Mouse (Mus musculus): ENCODE measurements around the gene Snx29. TPM values are rescaled to one million over a fixed set of nuclear protein-coding genes. Genes with fewer than 3 reads are reported as not detected.
A peak's percentile ranks its signal among the peaks of the same experiment; 100 is the strongest.
"Not testable (repeated sequence)": the region's sequence is repeated elsewhere in the genome, so short reads cannot be mapped to it uniquely, and the experiment has no call there.

Snx29 gene
- total and polyA plus RNA-seq, 3 experiments = 6.5 to 19.4 (median 16.8) TPM

DNA sequence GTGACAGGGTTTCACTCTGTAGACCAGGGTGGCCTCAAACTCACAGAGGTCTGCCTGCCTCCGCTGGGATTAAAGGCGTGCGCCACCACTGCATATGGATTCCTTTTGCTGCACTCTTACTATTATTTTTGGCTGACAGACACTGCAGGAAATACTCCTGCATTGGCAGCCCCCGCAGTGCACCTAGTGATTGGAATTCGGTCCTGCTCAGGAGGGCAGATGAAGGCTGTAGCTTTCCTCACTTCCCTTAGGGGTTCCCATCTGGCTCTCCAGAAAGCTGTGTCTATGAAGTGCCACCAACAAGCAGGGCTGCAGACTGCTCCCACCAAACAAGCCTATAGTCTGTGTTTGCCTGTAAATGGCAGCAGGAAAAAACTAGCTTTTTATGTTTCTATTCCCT, 215.0 kb downstream of the Snx29 start:
- no peak for DNase-seq

DNA sequence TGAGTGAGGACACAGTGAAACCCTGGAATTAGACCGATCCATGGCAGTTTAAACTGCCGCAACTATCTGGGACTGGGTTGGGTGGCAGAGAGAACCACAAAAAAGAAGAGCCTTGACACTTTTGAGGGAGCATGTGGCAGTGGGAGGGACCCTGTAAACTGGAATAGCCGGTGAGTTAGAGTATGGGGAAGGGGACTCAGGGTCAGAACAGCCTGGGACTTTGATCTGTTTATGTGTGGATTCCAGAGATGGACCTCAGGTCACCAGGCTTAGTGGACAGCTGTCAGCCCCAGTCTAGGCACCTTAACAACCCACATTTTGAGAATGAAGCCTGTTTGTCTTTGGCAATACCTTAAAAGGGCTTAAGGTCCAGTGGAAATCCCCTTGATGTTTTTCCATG, 215.5 kb downstream of the Snx29 start:
- no peak for DNase-seq

DNA sequence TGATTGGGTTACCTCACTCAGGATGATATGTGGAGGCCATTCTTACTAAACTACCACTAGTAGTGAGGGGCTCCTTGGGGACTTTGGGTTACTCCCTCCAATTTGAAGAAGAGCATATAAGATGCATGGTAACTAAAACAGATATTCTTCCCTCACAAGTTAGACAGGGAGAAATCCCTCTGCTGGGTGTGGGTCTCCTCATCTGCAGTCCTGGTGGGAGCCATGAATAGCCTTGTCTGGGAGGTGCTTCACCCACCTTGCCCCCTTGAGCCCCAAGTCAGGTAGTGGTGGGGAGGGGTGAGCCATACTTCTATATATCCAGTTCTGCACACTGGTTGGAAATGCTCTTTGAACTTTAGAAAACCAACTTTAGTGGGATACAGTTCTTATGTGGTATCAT, 218.3 kb downstream of the Snx29 start:
- no peak for DNase-seq

DNA sequence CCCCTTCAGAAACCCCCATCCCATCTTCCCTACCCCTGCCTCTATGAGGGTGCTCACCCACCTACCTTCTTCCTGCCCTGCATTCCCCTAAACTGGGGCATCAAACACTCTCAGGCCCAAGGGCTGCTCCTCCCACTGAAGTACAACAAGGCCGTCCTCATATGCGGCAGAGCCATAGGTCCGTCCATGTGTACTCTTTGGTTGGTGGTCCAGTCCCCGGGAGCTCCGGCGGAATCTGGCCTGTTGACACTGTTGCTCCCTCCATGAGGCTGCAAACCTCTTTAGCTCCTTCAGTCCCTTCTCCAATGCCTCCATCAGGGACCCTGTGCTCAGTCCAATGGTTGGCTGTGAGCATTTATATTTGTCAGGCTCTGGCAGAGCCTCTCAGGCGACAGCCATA, 219.1 kb downstream of the Snx29 start:
- DNase-seq = no peak

GRCm38 (mm10) chr16:11550043-11550725, 227.5 kb downstream of the Snx29 start:
- no peak for DNase-seq

DNA sequence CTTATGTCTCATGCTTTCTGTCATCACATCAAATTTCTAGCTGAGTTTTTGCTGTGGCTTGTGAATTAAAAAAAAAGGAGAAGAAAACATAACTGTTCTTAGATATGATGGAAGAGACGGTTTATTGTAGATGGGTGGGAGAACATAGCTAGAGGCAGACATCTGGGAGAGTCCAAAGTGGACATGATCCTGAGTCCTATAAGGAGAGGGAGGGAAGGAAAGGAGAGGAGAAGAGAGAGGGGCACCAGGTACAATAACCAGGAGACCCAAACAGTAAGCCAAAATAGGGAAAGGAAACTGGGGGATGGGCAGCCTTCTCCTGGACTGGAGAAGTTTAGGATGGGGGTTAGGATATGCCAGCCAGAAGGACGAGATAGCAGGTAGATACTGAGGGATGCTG, 239.0 kb downstream of the Snx29 start:
- DNase-seq = no peak

DNA sequence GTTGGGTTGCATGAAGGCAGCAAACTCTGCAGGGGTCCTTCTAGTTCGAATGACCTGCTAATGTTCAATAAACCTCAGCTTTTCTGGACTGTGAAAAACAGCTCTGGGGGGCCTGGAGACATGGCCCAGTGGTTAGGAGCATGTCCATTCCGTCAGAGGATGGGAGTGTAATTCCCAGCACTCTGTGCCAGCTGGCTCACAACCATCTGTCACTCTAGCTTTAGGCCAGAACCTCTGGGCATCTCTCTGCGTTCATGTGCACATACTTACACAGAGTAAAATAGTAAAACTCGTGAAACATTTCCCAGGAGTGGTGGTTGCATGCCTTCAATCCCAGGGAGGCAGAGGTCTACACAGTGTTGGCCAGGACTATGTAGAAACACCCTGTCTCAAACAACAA, 241.1 kb downstream of the Snx29 start:
- DNase-seq = no peak

DNA sequence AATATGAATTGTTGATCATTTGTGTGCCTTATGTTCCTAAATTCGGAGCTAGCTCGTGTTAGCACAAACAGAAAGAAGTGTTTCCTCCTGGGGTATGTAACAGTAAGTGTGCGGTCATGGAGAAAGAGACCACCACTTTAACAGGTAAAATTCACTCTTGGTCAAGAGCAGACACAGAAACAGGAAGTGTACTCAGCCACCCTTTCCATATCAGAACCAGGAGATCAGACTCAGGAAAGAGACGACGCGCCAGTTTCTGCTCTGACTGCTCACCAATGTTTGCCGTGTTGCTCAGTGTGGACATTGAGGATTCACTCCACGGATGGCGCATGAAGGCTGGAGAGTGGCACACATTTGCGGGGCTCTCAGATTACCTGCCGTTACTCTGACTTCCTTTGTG, 242.4 kb downstream of the Snx29 start:
- no peak for DNase-seq

DNA sequence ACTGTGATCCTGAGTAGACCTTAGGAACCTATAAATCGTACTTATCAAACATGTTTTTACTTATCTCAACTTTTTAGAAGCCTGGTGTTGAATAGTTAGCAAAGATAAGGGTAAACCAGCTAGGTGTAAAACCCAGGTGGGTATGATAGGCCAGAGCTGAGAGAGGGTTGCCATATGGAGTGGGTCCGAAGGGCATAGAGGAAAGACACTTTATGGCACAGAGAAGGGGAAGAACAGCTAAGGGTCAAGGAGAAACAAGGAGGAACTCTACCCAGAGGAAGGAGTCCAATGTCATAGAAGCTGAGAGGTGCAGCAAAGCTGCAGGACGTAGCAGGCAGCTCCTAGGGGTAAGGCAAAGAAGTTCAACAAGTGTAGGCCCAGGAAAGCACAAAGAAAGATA, 244.9 kb downstream of the Snx29 start:
- no peak for DNase-seq

GRCm38 (mm10) chr16:11568095-11568494, 245.4 kb downstream of the Snx29 start:
- DNase-seq = no peak

GRCm38 (mm10) chr16:11568601-11569000, 245.9 kb downstream of the Snx29 start:
- DNase-seq = no peak

GRCm38 (mm10) chr16:11569127-11569526, 246.4 kb downstream of the Snx29 start:
- no peak for DNase-seq

- peak; percentile 73 for DNase-seq
Observed at GRCm38 (mm10) chr16:11570072-11570471, 247.4 kb downstream of the Snx29 start.

DNA sequence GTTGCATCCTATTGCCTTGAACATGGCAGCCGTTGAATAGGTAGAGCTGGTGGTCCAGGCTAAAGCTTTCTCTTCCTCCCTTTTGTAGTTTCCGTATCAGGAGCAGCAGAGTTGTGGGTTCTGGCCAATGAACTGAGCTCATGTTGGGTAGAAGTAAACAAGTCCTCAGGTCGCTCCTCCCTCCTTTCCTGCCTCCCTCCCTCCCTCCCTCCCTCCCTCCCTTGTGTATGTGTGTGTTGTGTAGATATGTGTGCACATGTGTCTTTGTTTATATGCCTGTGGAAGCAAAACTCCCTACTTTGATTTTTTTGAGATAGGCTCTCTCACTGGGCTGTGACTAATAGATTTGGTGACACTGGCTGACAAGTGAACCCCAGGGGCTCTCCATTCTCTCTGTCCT, 251.8 kb downstream of the Snx29 start:
- no peak for DNase-seq

GRCm38 (mm10) chr16:11575733-11576132, 253.0 kb downstream of the Snx29 start:
- DNase-seq = not testable (repeated sequence)

DNA sequence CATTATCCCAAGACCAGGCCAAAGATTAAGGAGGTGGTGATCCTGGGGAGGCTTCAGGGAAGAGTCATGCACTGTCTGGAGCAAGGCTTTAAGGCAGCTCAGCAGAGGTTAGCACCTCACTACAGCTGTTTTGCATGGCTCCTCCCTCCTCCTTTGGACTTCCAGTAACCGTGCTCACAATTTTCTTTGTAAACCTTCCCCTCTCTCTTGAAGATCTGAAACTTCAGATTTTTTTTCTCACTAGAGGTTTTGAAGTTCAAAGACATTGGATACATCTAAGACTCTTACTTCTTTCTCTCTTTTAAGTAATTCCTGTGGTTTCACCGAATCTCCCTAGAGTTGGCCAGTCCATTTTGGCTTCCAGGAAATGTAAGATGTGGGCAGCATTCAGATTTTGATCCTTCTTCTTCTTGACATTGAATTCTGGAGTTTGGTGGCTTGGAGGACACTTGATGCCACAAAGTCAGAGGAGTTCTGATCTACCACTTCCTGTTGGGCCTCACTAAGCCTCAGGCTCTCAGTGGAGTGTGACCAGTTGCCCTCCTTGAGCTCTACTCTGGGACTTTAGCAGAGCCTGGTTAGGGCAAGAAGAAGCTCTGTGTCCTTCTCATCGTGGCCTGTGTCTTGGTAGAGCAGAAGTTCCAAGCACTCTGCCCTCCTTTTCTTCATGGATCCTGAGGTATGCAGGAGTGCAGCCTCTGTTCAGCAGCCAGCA, 255.0 kb downstream of the Snx29 start:
- DNase-seq = no peak

- DNase-seq = peak; percentile 21
Observed at GRCm38 (mm10) chr16:11579676-11580098, 257.0 kb downstream of the Snx29 start.

GRCm38 (mm10) chr16:11583941-11584639, 261.4 kb downstream of the Snx29 start:
- no peak for DNase-seq

- no peak for DNase-seq
Observed at GRCm38 (mm10) chr16:11588689-11589088, 266.0 kb downstream of the Snx29 start.

- DNase-seq = no peak
Observed at GRCm38 (mm10) chr16:11589336-11589735, 266.6 kb downstream of the Snx29 start.

DNA sequence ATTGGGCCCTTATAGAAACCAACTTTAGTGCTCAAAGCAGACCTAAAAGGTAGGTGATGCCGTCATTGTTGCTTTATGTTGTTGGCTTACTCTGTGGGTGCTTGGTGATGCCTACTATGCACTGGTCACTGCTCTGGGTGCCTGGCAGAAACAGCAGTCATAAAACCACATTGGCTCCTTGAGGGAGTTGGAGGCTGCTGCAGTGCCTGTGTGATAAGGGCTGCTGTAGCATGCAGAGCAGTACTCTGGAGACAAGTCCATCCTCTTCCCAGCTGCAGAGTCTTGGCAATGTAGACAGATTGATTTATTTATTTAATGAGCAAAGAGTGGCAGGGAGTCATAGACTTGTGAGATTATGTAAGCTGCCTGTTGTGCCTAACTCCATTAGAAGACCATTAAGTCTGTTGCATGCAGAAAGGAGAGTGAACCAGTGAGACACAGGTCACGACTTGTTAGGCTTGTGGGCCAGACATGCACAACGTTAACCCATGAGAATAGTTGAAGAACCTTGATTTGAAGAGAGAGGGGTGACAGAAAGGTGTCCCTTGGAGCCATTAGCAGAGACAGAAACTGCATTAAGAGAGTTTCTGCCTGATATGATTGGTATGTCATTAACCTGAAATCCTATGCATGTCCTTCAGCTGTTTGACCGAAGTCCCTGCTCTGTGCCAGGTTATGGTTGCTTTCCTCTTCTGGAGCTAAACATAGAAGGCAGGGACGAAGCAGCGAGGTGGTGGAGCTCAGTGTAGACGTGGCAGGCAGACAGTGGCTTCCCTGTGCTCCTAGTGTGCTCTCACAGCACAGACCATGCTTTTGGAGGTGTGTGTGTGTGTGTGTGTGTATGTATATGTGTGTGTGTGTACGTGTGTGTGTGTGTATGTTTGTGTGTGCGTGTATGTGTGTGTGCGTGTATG, 267.3 kb downstream of the Snx29 start:
- DNase-seq = no peak

- no peak for DNase-seq
Observed at GRCm38 (mm10) chr16:11596599-11596998, 273.9 kb downstream of the Snx29 start.

Measured in adrenal gland, adult 2 months (tissue).